Mouse (Mus musculus): ENCODE results near the gene Stk32b.

Gene Stk32b

DNA sequence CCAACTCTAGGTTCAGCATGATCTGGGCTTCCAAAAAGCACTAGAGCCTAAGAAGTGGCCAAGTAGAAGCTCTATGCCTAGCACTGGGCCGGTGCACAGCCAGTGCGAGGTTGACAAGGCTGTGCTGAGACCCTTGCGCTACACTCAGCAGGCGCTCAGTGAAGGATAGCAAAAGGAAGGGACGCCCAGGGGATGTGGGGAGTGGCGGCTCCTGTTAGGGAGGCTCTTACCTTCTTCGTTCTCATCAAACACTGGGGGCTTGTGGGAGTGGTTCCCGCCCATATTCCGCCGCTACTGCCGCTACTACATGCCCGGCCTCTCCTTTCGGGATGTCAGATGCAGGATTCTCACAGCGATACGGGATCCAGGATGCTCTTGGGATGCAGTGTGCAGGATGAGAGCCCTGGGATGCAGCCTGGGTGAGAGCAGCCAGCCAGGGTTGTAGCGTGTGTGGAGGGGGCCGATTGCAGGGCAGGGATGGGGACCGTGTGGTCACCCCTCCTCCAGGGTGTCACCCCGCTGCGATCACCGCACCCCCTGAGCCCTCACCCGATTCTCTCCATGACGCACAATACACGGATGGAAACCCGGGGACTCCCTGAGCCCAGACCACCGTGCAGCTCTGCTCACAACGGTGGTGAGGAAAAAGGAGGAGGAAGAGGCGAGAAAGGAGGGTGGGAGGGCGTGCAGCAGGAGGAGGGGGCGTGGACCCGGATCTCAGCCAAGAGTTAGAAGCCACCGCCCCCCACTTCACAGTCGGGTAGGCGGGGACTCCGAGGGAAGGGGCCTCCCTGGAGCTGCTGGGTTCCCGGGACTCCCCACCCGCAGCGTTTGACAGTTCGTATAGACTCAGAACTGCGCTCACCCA is at the start of gene Stk32b:
Gene Stk32b, minus strand, starts transcription at position 667 of the 868 bp plus-strand sequence.
- no peak for DNase-seq (ENCODE audit: low read depth)

DNA sequence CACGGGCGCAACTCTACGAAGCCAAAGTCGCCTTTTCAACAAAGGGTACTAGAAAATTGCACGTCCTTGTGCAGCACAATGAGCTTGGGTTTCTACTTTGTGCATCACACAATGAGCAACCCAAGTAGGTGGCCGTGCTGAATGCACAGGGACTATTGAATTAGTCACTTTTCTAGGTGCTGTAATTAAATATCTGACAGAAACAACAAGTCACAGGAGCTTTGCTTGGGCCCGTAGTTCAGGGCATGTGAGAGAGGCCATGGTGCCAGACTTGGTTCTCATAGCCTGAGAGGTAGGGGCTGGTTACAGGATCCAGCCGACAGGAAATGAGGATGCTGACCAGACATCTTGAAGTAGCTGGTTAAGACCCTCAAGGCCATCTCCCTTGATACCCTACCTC is 48.9 kb upstream of the Stk32b start:
- no peak for DNase-seq (ENCODE audit: low read depth)

GRCm38 (mm10) chr5:37762046-37762445 is 45.1 kb upstream of the Stk32b start:
- no peak for DNase-seq (ENCODE audit: low read depth)

- DNase-seq (ENCODE audit: low read depth), result no peak
These were observed 36.4 kb upstream of the Stk32b start for GRCm38 (mm10) chr5:37753366-37753765.

DNA sequence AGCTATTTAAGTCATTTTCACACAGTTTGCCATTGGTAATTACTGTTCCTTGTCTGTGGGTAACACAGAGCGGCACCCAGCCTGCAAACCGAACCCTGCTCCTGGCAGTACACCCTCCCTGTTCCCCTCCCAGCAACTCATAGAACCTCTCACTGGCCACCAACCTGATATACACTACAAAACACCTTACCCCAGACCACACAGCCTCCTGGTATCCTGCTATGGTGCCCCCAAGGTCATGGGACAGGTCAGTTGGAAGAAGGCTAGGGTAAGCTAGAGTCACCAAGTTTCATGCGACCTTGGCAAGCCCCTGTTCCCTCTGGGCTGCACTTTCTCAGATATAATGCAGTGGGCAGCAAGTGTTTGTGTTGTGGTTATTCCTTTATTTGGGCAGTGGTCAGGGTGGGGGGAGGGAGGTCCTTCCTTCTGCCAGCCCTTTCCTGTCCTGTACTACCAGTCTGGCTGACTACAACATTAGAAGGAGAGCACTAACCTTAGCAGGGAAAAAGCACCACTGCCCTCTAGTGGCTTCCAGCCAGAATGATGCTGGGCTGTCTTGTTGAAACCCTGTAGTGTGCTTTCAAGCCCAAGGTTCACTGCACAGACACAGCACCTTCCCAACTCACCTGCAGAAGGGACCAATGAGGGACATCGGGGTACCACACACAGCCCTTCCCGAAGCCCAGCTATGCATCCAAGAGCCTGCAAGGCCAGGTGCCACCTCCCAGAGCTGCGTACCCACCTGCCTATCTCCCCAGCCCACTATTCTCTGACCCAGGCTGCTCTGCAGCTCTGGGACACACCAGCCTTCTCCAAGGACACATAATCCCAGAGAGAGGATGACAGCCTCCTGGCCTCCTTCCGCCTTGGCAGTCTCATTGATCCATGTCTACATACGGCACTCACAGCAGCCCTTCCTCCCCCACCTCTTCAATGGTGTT is 35.3 kb upstream of the Stk32b start:
- peak; percentile 59 for DNase-seq (ENCODE audit: low read depth)

- no peak for DNase-seq (ENCODE audit: low read depth)
These were observed 27.1 kb upstream of the Stk32b start for GRCm38 (mm10) chr5:37743889-37744707.

GRCm38 (mm10) chr5:37736213-37736612 is 19.2 kb upstream of the Stk32b start:
- peak; percentile 4 for DNase-seq (ENCODE audit: low read depth)

DNA sequence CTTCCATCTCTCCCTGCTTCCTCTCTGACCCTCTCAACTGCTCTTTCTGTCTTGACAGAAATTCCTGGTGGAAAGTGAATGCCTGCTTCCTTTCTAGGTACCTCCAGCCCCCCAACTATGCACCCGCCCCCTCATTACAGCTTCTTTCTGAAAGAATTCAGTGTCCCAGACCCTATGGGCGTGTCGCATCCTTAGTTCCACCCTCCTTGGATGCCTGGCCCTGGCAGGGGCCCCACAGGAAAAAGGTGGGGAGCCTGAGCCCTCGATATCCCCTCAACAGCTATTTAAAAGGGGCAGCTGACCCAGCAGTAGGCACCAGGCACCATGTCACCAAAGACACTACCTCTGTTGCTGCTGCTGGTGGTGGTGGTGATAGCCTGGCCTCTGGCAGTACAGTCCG is 18.3 kb upstream of the Stk32b start, which contains the start of gene Cytl1:
Gene Cytl1, plus strand, starts transcription at position 296 of the 400 bp plus-strand sequence.
- DNase-seq (ENCODE audit: low read depth), result no peak

- DNase-seq (ENCODE audit: low read depth), result no peak
These were observed 13.8 kb upstream of the Stk32b start for GRCm38 (mm10) chr5:37730781-37731180.

DNA sequence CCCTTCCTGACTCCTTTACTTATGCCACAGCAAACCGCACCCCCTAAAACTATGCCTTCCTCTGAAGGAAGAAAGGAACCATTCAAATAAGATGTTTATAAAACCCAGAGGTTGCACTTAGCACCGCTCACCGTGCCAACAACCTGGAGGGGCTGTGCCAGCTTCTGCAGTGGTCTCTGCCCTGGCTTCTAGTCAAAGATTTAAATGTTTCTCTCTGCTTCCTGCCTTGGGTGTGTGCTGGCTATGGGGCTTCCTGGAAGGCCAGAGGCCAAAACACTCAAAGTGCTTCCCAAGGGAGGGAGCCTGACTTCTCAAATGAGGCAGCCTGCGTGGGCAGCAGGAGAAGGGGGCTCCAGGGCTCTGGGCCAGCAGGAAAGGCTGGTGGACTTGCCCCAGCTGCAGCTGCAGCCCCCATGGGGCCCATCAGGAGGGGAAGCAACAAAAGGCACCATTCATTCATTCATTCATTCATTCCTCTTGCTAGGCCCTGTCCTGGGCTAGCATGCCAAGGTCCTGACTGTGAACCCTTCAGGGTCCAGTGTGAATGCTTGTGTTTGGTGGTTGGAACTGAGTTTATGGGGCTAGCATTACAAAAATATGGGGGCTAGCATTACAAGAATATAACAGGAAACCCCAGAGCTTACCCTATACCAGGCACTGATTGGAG is 8.4 kb upstream of the Stk32b start:
- DNase-seq (ENCODE audit: low read depth), result no peak

- DNase-seq (ENCODE audit: low read depth), result no peak
These were observed 3.7 kb upstream of the Stk32b start for GRCm38 (mm10) chr5:37720670-37721069.

DNA sequence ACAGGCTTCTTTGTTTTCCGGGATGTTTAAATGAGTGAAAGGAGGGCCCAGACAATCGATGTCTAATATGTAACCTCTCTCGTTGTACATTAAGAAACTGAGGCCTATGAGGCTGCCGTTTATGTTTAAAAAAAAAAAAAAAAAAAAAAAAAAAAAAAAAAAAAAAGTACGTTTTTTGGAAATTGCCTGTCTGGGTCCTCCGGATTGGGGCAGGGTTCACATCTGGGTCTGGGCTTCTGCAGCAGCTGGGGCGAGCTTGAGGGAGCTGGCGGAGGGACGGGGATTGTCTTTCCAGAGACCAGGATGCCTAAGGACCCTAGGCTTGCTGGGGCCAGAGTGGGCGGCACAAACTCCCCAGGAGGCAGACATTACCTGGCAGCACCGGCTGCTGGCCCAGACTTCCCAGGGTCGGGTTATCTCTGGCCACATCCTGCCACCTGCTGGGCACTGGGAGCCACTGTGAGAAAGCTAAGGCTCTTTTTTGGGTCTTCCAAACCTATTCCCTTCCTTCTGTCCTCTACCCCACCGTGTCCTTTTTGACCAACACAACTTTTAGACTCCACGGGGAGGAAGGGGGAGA is 503 bp upstream of the Stk32b start:
- peak; percentile 4 for DNase-seq (ENCODE audit: low read depth)

GRCm38 (mm10) chr5:37709257-37709904 is 7.6 kb downstream of the Stk32b start:
- no peak for DNase-seq (ENCODE audit: low read depth)

DNA sequence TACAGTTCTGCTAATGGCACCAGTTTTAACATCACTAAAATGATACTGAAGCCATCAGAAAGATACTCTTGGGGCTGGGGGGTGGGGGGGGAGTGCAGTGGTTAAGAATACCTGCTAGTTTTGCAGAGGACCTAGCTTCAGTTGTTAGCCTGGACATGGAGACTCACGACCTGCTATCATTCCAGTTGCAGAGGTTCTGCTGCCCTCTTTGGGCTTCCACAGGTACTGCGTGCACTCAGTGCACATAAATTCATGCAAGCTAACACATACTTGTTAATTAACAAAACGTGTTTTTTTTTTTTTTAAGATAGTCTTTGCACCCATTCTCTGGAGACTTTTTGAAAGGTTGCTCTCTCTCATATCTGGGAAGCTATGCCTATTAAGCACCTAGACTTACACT is 8.8 kb downstream of the Stk32b start:
- DNase-seq (ENCODE audit: low read depth), result peak; percentile 4

- no peak for DNase-seq (ENCODE audit: low read depth)
These were observed 12.0 kb downstream of the Stk32b start for GRCm38 (mm10) chr5:37704962-37705361.

DNA sequence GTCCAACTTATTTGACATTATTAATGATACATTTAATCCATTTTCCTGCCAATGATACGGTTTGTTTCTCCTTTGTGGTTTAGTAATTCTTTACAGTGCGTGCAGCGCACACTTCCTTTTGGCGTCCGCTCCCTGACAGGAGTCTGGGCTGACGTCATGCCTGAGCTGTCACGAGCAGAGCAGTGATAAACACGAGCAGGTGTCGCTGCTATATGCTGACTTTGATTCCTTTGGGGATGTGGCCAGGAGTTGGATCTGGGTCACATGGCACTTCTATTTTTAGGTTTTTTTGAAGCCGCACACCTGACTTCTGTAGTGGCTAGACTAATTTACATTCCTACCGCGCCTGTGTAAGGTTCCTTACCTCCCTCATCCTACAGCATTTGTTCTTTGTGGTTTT is 17.2 kb downstream of the Stk32b start:
- DNase-seq (ENCODE audit: low read depth), result no peak

DNA sequence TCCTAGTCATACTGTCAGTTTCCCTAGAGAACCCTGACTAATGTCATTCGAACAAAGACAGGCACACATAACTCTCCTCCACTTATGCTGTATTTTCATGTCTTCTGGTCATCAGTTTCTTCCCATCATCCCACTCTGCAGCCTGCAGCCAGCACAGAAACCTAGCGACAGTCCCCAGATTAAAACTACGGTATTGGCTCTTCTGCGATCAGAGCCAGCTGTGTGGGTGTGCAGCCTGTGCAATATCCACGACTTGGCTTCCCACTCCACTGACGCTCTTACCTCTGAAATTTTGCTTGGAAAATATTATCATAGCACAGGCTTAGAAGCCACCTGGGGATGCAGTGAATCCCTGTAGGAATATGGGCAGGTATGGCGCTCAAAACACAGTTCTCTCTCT is 19.7 kb downstream of the Stk32b start:
- DNase-seq (ENCODE audit: low read depth), result no peak

DNA sequence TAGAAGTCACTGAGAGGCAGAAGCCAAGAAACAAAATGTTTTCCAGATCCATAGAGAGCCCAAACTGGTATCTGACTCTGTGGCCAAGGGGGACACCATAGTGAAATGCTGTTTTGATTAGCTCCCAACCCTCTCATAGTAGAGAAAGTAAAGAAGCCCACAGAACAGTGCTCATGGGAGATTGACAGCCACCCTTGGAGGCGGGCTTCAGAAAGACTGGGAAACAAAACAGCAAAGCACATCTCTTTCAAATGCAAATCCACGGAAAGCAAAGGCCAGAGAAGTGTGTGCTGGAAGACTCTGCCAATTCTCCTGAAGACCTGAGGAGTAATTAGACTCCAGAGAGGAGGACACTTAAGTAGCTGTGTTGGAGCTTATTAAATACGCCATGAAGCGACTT is 21.2 kb downstream of the Stk32b start:
- no peak for DNase-seq (ENCODE audit: low read depth)

DNA sequence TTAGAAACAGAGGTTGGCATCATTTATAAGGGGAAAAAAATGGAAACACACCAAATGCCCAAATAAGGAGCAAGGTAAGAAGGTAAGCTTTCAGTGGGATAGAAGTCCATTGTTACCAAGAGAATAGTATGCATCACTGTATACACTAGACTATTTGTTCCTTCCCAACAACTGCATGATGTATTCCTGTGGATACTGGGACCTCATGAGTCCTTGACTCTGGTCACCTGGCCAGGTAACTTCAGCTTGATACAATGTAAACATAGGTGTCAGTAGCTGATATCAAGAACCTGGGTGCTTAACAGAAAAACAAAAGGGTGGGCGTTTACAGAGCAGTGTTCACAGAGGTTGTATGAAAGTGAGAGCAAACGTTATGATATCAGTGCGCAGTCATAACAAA is 24.2 kb downstream of the Stk32b start:
- DNase-seq (ENCODE audit: low read depth), result no peak

GRCm38 (mm10) chr5:37670781-37671180 is 46.2 kb downstream of the Stk32b start:
- DNase-seq (ENCODE audit: low read depth), result no peak
